Mouse (Mus musculus) MEL (cell line): ENCODE results near the gene Spaca7. TPM values are rescaled to one million over a fixed set of nuclear protein-coding genes. Genes with fewer than 3 reads are reported as not detected.
"Not testable (repeated sequence)": the region's sequence is repeated elsewhere in the genome, so short reads cannot be mapped to it uniquely, and the experiment has no call there.

Experiments
- DNase-seq: peaks from one replicate; pipeline ENCODE4 v3.0.0; 2011; ENCODE audit warnings: low read depth, low spot score
- H3K27ac ChIP-seq: 2 replicates; pipeline ENCODE4 v1.5.1; 2012; ENCODE audit warnings: low read depth, mild to moderate bottlenecking, control low read depth, low read length, moderate library complexity; ENCODE audit not compliant: control insufficient read depth
- H3K27me3 ChIP-seq, 2 experiments: fragments of 150-350 bp in 1 of 2; sonication (generic) in 1 of 2; 2 replicates each; pipeline ENCODE4 v1.6.1; 2012; ENCODE audit warnings: low read length in 2 of 2, mild to moderate bottlenecking in 2 of 2, improper control_type of control experiment in 1 of 2, moderate library complexity in 1 of 2; ENCODE audit not compliant: insufficient read depth in 2 of 2, control insufficient read depth in 1 of 2
- H3K36me3 ChIP-seq, 2 experiments: 2 replicates each; pipeline ENCODE4 v1.6.1; 2012 to 2014; ENCODE audit warnings: low read length in 2 of 2, improper control_type of control experiment in 1 of 2, inconsistent platforms in 1 of 2, mild to moderate bottlenecking in 1 of 2; ENCODE audit not compliant: insufficient read depth in 2 of 2, control insufficient read depth in 1 of 2
- H3K4me1 ChIP-seq, 2 experiments: fragments of 150-350 bp in 1 of 2; sonication (generic) in 1 of 2; 2 replicates each; pipeline ENCODE4 v1.6.1; 2012; ENCODE audit warnings: low read length in 2 of 2, improper control_type of control experiment in 1 of 2, mild to moderate bottlenecking in 1 of 2; ENCODE audit not compliant: insufficient read depth in 2 of 2, control insufficient read depth in 1 of 2
- H3K4me3 ChIP-seq, 2 experiments: fragments of 150-350 bp in 1 of 2; sonication (generic) in 1 of 2; 2 replicates each; pipeline ENCODE4 v1.5.1; 2012; ENCODE audit warnings: low read depth in 2 of 2, low read length in 2 of 2, mild to moderate bottlenecking in 2 of 2, moderate library complexity in 2 of 2, control low read depth in 1 of 2, improper control_type of control experiment in 1 of 2; ENCODE audit not compliant: control insufficient read depth in 1 of 2, insufficient read depth in 1 of 2
- H3K79me2 ChIP-seq: 2 replicates; pipeline ENCODE4 v1.6.1; 2012; ENCODE audit warnings: mild to moderate bottlenecking, low read length, moderate library complexity; ENCODE audit not compliant: control insufficient read depth, poor library complexity, insufficient read depth
- H3K9ac ChIP-seq: 2 replicates; pipeline ENCODE4 v1.6.1; 2012; ENCODE audit warnings: low read depth, mild to moderate bottlenecking, control low read depth, low read length, moderate library complexity; ENCODE audit not compliant: control insufficient read depth, poor library complexity, severe bottlenecking
- H3K9me3 ChIP-seq: fragments of 150-350 bp; sonication (generic); replicated peaks from 2 replicates; pipeline ENCODE4 v1.6.1; 2012; ENCODE audit warnings: mild to moderate bottlenecking, low read length, improper control_type of control experiment, moderate library complexity; ENCODE audit not compliant: insufficient read depth
- CHD2 ChIP-seq: IDR thresholded peaks from 2 replicates; pipeline ENCODE4 v1.6.1; 2011; ENCODE audit warnings: low read length, improper control_type of control experiment
- E2F4 ChIP-seq: IDR thresholded peaks from 2 replicates; pipeline ENCODE4 v1.6.1; 2011; ENCODE audit warnings: low read depth, low read length, improper control_type of control experiment, borderline replicate concordance
- EP300 ChIP-seq, 2 experiments: IDR thresholded peaks; 2 replicates each; pipeline ENCODE4 v1.6.1; 2011; ENCODE audit warnings: improper control_type of control experiment in 2 of 2, low read length in 2 of 2, low read depth in 1 of 2, mild to moderate bottlenecking in 1 of 2
- GABPA ChIP-seq: IDR thresholded peaks from 2 replicates; pipeline ENCODE4 v1.6.1; 2012; ENCODE audit warnings: low read depth, mild to moderate bottlenecking, inconsistent platforms, low read length, improper control_type of control experiment, moderate library complexity
- GATA1 ChIP-seq: IDR thresholded peaks from 2 replicates; pipeline ENCODE4 v1.6.1; 2011; ENCODE audit warnings: low read depth, low read length, improper control_type of control experiment
- MAX ChIP-seq: IDR thresholded peaks from 2 replicates; pipeline ENCODE4 v1.6.1; 2011; ENCODE audit warnings: low read length, improper control_type of control experiment
- MYB ChIP-seq: IDR thresholded peaks from 2 replicates; pipeline ENCODE4 v1.6.1; 2011; ENCODE audit warnings: mild to moderate bottlenecking, low read depth, low read length, improper control_type of control experiment
- NELFE ChIP-seq: IDR thresholded peaks from 2 replicates; pipeline ENCODE4 v1.6.1; 2011; ENCODE audit warnings: low read depth, low read length, improper control_type of control experiment
- NRF1 ChIP-seq: IDR thresholded peaks from 2 replicates; pipeline ENCODE4 v1.6.1; 2014; ENCODE audit warnings: low read depth, mild to moderate bottlenecking, inconsistent platforms, low read length, improper control_type of control experiment, moderate library complexity; ENCODE audit not compliant: poor library complexity, insufficient read depth, severe bottlenecking
- POLR2AphosphoS2 ChIP-seq: IDR thresholded peaks from 2 replicates; pipeline ENCODE4 v1.6.1; 2011; ENCODE audit warnings: low read length, improper control_type of control experiment
- POLR2AphosphoS5 ChIP-seq: IDR thresholded peaks from 2 replicates; pipeline ENCODE4 v1.6.1; 2012; ENCODE audit warnings: low read depth, borderline replicate concordance, mild to moderate bottlenecking, inconsistent platforms, low read length, moderate library complexity, mixed read lengths
- RAD21 ChIP-seq: IDR thresholded peaks from 2 replicates; pipeline ENCODE4 v1.6.1; 2011; ENCODE audit warnings: mild to moderate bottlenecking, low read depth, low read length, improper control_type of control experiment
- RCOR1 ChIP-seq: IDR thresholded peaks from 2 replicates; pipeline ENCODE4 v1.6.1; 2012; ENCODE audit warnings: low read depth, mild to moderate bottlenecking, inconsistent platforms, low read length, improper control_type of control experiment
- SMC3 ChIP-seq: IDR thresholded peaks from 2 replicates; pipeline ENCODE4 v1.6.1; 2011; ENCODE audit warnings: low read depth, low read length, improper control_type of control experiment
- TBP ChIP-seq: IDR thresholded peaks from 2 replicates; pipeline ENCODE4 v1.8.0; 2011; ENCODE audit warnings: low read depth, low read length, improper control_type of control experiment
- ZC3H11A ChIP-seq: IDR thresholded peaks from 2 replicates; pipeline ENCODE4 v1.6.1; 2012; ENCODE audit warnings: low read depth, mild to moderate bottlenecking, inconsistent platforms, low read length, improper control_type of control experiment
- ZNF384 ChIP-seq: IDR thresholded peaks from 2 replicates; pipeline ENCODE4 v1.6.1; 2012; ENCODE audit warnings: low read depth, mild to moderate bottlenecking, inconsistent platforms, low read length, improper control_type of control experiment
- polyA plus RNA-seq, 2 experiments: library from polyadenylated mRNA; stranded (reverse) in 1 of 2; unstranded in 1 of 2; fragments of >175 nt in 1 of 2; fragments of >200 nt in 1 of 2; gene quantifications; 2 replicates each; pipeline versions ENCODE4 v1.2.1 to v1.2.4; 2012; ENCODE audit warnings: low replicate concordance in 2 of 2, low read depth in 1 of 2; ENCODE audit not compliant: insufficient read length in 2 of 2, insufficient read depth in 1 of 2, missing spikeins in 1 of 2
- total RNA-seq: library from RNA; depleted of rRNA; stranded (reverse); fragments of 300-350 nt; gene quantifications from 2 replicates; pipeline ENCODE4 v1.2.3, GENCODE M21; 2012

Spaca7 gene
- total and polyA plus RNA-seq, 3 experiments, result not detected

GRCm38 (mm10) chr8:12576739-12577138 lies 3.9 kb downstream of the Spaca7 start:
- no peaks in the 10 kb centered on the region for H3K79me2 ChIP-seq
- no peak for DNase-seq
- H3K9ac ChIP-seq, result no peak overlapping the region
- H3K36me3 ChIP-seq, result no peaks in the 10 kb centered on the region
- H3K4me3 ChIP-seq, result no peak overlapping the region
- H3K9me3 ChIP-seq, result no peaks in the 10 kb centered on the region
- TF ChIP-seq MYB (no peak), GABPA (no peak), EP300 (IDR thresholded peaks at IDR 0.05; ENCODE audit: low read depth in 1 of 2, low read length in 2 of 2) (no peak), MAX (no peak), NELFE (no peak)
- TF ChIP-seq, all 39 proteins: peak for 0
- Histone ChIP-seq H3K27me3 (no peaks in the 10 kb centered on the region), H3K27ac (no peak overlapping the region), H3K4me1 (no peaks in the 10 kb centered on the region)

DNA sequence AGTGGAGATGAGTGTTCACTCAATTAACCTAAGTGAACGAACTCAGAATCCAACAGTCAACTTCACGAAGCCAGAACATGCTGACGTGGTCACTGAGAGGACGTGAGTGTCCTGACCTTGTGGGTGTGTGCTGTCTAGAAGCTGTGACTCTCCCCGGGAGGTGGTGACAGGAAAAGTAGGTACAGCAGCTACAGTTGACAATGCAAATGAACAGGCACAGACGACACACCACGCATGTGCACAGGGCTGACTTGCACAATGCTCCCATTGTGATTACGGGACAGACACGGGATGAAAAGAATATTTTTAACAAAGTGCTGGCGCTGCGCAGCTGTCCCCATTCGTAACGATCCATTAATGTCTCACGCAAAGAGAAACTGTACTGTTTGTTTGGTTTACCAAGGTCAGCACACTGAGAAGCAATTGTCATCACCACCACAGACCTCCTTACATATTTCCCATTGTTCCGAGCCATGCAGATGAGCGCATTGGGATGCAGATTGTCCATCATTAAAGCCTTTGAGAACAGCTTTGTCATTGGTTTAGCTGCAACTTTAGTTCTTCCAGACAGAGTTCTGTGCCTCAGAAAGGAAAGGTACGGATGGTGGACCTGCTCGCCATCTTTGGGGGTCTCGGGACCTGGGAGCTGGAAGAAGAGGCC lies 6.6 kb downstream of the Spaca7 start:
- not testable (repeated sequence) for H3K4me1 ChIP-seq, H3K79me2 ChIP-seq, H3K9me3 ChIP-seq, DNase-seq, H3K27me3 ChIP-seq, H3K4me3 ChIP-seq, H3K27ac ChIP-seq, H3K9ac ChIP-seq, H3K36me3 ChIP-seq

- Histone ChIP-seq H3K36me3 (no peaks in the 10 kb centered on the region), H3K9me3 (no peaks in the 10 kb centered on the region), H3K4me3 (no peak overlapping the region), H3K4me1 (no peaks in the 10 kb centered on the region), H3K9ac (no peak overlapping the region), H3K79me2 (no peaks in the 10 kb centered on the region), H3K27ac (no peak overlapping the region), H3K27me3 (no peaks in the 10 kb centered on the region)
- no peak for DNase-seq
- TF ChIP-seq POLR2AphosphoS5 (no peak), RAD21 (no peak), ZC3H11A (no peak), ZNF384 (no peak), E2F4 (no peak), CHD2 (no peak), NRF1 (no peak), GATA1 (no peak), SMC3 (no peak), TBP (no peak), POLR2AphosphoS2 (no peak), GABPA (no peak), RCOR1 (no peak)
These were observed 11.0 kb downstream of the Spaca7 start for GRCm38 (mm10) chr8:12583785-12584184.
